Mouse (Mus musculus) ovary, postnatal 14 days (tissue): Measurements from ENCODE around the gene Zeb2.
"Not testable (repeated sequence)": the region's sequence is repeated elsewhere in the genome, so short reads cannot be mapped to it uniquely, and the experiment has no call there.

Source experiments
- DNase-seq: peaks from one replicate; pipeline ENCODE4 v3.0.0; 2022; ENCODE audit warnings: low spot score

Zeb2 gene

GRCm38 (mm10) chr2:45112021-45112747 is 5.0 kb downstream of the Zeb2 start:
- no peak for DNase-seq

- not testable (repeated sequence) for DNase-seq
Measured at GRCm38 (mm10) chr2:45111571-45111970, 5.6 kb downstream of the Zeb2 start.

GRCm38 (mm10) chr2:45110757-45111411 is 6.3 kb downstream of the Zeb2 start:
- no peak for DNase-seq

- peak; percentile 48 for DNase-seq
Measured at GRCm38 (mm10) chr2:45109951-45110756, 7.0 kb downstream of the Zeb2 start.

GRCm38 (mm10) chr2:45109161-45109950 is 7.8 kb downstream of the Zeb2 start:
- no peak for DNase-seq

- DNase-seq: no peak
Measured at GRCm38 (mm10) chr2:45108521-45109091, 8.6 kb downstream of the Zeb2 start.

GRCm38 (mm10) chr2:45107555-45107954 is 9.6 kb downstream of the Zeb2 start:
- DNase-seq: no peak

GRCm38 (mm10) chr2:45105922-45106851 is 11.0 kb downstream of the Zeb2 start:
- DNase-seq: no peak

- no peak for DNase-seq
Measured at GRCm38 (mm10) chr2:45105281-45105721, 11.9 kb downstream of the Zeb2 start.

- no peak for DNase-seq
Measured at GRCm38 (mm10) chr2:45104511-45105055, 12.6 kb downstream of the Zeb2 start.

GRCm38 (mm10) chr2:45104066-45104465 is 13.1 kb downstream of the Zeb2 start:
- no peak for DNase-seq

GRCm38 (mm10) chr2:45103021-45103983 is 13.9 kb downstream of the Zeb2 start:
- DNase-seq: no peak

- DNase-seq: no peak
Measured at GRCm38 (mm10) chr2:45102191-45102638, 15.0 kb downstream of the Zeb2 start.

GRCm38 (mm10) chr2:45101586-45101985 is 15.6 kb downstream of the Zeb2 start:
- no peak for DNase-seq

- DNase-seq: no peak
Measured at GRCm38 (mm10) chr2:45101040-45101439, 16.2 kb downstream of the Zeb2 start.

GRCm38 (mm10) chr2:45100628-45101027 is 16.6 kb downstream of the Zeb2 start:
- DNase-seq: no peak

GRCm38 (mm10) chr2:45100017-45100416 is 17.2 kb downstream of the Zeb2 start:
- no peak for DNase-seq

- no peak for DNase-seq
Measured at GRCm38 (mm10) chr2:45099081-45099480, 18.1 kb downstream of the Zeb2 start.

GRCm38 (mm10) chr2:45097969-45098368 is 19.2 kb downstream of the Zeb2 start:
- no peak for DNase-seq
